Mouse (Mus musculus): ENCODE data around the gene Gm13277.
"Not testable (repeated sequence)": the region's sequence is repeated elsewhere in the genome, so short reads cannot be mapped to it uniquely, and the experiment has no call there.

The Gm13277 gene

DNA sequence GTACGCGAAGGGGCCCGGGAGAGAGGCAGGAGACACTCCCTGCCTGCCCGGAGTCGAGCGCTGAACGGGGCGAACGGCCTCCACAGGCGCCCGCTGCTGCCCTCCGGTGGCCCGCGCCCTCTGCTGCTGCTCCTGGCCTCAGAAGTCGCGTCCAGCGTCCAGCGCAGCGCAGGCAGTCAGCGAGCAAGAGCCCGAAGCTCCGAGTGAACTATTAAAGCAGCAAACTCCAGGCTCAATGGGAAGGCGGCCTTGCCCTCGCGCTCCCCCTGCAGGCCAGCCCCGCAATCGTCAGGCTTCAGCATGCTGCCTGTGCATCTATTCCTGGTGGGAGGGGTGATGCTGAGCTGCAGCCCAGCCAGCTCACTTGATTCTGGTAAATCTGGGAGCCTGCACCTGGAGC lies 3.0 kb upstream of the Gm13277 start, which contains the start of gene Gm13276:
TSS of gene Gm13276 (plus strand) at position 301 of the 400 bp plus-strand sequence.
- not testable (repeated sequence) for DNase-seq (ENCODE audit: low spot score in 2 of 2)

DNA sequence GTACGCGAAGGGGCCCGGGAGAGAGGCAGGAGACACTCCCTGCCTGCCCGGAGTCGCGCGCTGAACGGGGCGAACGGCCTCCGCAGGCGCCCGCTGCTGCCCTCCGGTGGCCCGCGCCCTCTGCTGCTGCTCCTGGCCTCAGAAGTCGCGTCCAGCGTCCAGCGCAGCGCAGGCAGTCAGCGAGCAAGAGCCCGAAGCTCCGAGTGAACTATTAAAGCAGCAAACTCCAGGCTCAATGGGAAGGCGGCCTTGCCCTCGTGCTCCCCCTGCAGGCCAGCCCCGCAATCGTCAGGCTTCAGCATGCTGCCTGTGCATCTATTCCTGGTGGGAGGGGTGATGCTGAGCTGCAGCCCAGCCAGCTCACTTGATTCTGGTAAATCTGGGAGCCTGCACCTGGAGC lies 2.8 kb downstream of the Gm13277 start, which contains the start of gene Gm13278:
TSS of gene Gm13278 (plus strand) at position 301 of the 400 bp plus-strand sequence.
- DNase-seq (ENCODE audit: low spot score in 2 of 2) = not testable (repeated sequence)

DNA sequence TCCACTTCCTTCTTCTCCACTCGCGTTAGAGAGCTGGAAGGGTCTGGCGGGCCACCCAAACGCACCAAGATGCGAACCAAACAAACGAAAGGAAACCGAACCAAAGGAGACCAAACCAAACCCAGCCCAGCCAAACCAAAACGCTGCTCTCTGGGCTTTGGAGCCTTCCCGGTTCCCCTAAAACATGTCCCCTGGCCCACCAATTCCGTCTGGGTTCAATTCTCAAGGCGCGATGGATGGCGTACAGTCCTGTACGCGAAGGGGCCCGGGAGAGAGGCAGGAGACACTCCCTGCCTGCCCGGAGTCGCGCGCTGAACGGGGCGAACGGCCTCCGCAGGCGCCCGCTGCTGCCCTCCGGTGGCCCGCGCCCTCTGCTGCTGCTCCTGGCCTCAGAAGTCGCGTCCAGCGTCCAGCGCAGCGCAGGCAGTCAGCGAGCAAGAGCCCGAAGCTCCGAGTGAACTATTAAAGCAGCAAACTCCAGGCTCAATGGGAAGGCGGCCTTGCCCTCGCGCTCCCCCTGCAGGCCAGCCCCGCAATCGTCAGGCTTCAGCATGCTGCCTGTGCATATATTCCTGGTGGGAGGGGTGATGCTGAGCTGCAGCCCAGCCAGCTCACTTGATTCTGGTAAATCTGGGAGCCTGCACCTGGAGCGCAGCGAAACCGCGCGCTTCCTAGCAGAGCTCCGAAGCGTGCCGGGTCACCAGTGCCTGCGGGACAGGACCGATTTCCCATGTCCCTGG lies 5.7 kb downstream of the Gm13277 start, which contains the start of gene Gm13275:
TSS of gene Gm13275 (plus strand) at position 552 of the 740 bp plus-strand sequence.
- peak; percentile 66 for DNase-seq (ENCODE audit: low spot score in 2 of 2)

DNA sequence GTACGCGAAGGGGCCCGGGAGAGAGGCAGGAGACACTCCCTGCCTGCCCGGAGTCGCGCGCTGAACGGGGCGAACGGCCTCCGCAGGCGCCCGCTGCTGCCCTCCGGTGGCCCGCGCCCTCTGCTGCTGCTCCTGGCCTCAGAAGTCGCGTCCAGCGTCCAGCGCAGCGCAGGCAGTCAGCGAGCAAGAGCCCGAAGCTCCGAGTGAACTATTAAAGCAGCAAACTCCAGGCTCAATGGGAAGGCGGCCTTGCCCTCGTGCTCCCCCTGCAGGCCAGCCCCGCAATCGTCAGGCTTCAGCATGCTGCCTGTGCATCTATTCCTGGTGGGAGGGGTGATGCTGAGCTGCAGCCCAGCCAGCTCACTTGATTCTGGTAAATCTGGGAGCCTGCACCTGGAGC lies 8.7 kb downstream of the Gm13277 start, which contains the start of gene Gm13279:
TSS of gene Gm13279 (plus strand) at position 301 of the 400 bp plus-strand sequence.
- DNase-seq (ENCODE audit: low spot score in 2 of 2) = not testable (repeated sequence)

DNA sequence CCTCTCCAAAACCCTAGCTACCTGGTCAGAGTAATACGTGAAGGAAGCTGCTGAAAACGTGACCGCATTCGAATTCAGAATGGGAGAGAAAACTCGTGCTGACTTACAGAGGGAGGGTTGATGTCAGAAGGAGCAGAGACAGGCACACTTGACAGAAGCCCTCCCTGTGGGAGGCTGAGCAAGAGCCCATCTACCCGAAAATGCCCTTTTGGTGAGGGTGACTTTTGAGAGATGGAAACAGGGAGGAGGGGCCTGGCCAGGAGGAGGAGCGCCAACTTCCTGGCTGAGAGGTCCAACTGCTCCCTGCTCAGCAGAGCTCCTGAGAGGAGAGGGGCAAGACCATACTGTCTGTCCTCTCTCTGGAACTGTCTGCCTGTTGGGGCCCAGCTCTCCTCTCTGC lies 10.9 kb downstream of the Gm13277 start, which contains the start of gene Gm13285:
TSS of gene Gm13285 (plus strand) at position 301 of the 400 bp plus-strand sequence.
- not testable (repeated sequence) for DNase-seq (ENCODE audit: low spot score in 2 of 2)

DNA sequence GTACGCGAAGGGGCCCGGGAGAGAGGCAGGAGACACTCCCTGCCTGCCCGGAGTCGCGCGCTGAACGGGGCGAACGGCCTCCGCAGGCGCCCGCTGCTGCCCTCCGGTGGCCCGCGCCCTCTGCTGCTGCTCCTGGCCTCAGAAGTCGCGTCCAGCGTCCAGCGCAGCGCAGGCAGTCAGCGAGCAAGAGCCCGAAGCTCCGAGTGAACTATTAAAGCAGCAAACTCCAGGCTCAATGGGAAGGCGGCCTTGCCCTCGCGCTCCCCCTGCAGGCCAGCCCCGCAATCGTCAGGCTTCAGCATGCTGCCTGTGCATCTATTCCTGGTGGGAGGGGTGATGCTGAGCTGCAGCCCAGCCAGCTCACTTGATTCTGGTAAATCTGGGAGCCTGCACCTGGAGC lies 14.5 kb downstream of the Gm13277 start, which contains the start of gene Gm13287:
TSS of gene Gm13287 (plus strand) at position 301 of the 400 bp plus-strand sequence.
- DNase-seq (ENCODE audit: low spot score in 2 of 2) = not testable (repeated sequence)

DNA sequence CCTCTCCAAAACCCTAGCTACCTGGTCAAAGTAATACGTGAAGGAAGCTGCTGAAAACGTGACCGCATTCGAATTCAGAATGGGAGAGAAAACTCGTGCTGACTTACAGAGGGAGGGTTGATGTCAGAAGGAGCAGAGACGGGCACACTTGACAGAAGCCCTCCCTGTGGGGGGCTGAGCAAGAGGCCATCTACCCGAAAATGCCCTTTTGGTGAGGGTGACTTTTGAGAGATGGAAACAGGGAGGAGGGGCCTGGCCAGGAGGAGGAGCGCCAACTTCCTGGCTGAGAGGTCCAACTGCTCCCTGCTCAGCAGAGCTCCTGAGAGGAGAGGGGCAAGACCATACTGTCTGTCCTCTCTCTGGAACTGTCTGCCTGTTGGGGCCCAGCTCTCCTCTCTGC lies 16.8 kb downstream of the Gm13277 start, which contains the start of gene Gm13288:
TSS of gene Gm13288 (plus strand) at position 301 of the 400 bp plus-strand sequence.
- not testable (repeated sequence) for DNase-seq (ENCODE audit: low spot score in 2 of 2)

DNA sequence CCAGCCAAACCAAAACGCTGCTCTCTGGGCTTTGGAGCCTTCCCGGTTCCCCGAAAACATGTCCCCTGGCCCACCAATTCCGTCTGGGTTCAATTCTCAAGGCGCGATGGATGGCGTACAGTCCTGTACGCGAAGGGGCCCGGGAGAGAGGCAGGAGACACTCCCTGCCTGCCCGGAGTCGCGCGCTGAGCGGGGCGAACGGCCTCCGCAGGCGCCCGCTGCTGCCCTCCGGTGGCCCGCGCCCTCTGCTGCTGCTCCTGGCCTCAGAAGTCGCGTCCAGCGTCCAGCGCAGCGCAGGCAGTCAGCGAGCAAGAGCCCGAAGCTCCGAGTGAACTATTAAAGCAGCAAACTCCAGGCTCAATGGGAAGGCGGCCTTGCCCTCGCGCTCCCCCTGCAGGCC lies 17.3 kb downstream of the Gm13277 start:
- not testable (repeated sequence) for DNase-seq (ENCODE audit: low spot score in 2 of 2)

DNA sequence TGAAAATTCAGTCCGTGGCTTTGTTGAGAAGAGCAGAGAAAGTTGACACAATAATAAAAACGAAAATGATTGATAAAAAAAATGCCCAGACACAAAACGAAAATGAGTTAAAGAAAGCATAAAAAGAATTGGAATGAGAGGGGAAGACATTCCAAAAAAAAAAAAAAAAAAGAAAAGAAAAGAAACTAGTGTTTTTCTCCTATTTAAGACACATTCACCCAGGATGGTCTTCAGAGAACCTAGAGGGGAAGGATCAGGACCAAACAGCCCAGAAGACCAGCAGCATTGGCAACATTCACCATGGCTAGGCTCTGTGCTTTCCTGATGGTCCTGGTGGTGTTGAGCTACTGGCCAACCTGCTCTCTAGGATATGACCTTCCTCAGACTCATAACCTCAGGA lies 27.5 kb downstream of the Gm13277 start, which contains the start of gene Ifna7:
TSS of gene Ifna7 (plus strand) at position 301 of the 400 bp plus-strand sequence.
- DNase-seq (ENCODE audit: low spot score in 2 of 2) = no peak

DNA sequence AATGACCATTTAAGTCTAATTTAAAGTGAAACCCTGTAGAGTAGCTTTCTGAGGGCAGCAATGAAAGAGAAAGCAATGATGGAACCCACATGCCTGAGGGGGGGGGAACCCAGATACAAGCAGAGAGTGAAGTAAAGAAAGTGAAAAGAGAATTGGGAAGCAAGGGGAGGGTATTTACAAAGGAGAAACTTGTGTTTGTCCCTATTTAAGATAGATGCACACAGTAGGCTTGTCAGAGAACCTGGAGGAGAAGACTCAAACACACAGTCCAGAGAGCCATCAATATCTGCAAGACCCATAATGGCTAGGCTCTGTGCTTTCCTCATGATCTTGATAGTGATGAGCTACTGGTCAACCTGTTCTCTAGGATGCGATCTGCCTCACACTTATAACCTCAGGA lies 31.2 kb downstream of the Gm13277 start, which contains the start of gene Ifna11:
TSS of gene Ifna11 (plus strand) at position 301 of the 400 bp plus-strand sequence.
- DNase-seq (ENCODE audit: low spot score in 2 of 2) = no peak

DNA sequence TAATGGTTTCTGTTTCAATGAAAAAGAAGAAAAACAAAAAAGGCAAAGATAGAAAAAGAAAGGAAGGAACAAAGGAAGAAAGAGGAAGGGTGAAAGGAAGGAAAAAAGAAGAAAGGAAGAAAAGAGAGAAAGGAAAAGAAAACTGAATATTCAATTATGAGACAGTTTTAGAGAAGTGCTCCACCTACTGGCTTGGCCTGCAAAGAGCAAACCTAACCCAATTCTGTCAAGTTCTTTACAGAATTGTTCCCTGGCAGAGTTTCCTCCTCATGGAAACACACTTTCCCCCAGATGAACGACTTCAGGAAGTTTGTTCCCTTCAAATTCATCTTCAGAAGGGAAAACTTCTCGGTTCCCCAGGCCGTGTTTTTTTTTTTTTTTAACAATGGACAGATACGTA lies 34.6 kb downstream of the Gm13277 start:
- DNase-seq (ENCODE audit: low spot score in 2 of 2) = no peak

DNA sequence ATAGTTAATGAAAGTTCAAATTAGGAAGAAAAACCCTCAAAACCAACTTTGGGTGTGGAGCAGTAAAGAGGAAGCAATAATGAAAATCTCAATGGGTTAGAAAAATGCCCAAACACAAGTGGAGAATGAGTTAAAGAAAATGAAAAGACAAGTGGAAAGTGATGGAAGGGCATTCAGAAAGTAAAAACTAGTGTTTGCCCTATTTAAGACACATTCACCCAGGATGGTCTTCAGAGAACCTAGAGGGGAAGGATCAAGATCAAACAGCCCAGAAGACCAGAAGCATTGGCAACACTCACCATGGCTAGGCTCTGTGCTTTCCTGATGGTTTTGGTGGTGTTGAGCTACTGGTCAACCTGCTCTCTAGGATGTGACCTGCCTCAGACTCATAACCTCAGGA lies 38.7 kb downstream of the Gm13277 start, which contains the start of gene Ifna6:
TSS of gene Ifna6 (plus strand) at position 301 of the 400 bp plus-strand sequence.
- DNase-seq (ENCODE audit: low spot score in 2 of 2) = not testable (repeated sequence)

DNA sequence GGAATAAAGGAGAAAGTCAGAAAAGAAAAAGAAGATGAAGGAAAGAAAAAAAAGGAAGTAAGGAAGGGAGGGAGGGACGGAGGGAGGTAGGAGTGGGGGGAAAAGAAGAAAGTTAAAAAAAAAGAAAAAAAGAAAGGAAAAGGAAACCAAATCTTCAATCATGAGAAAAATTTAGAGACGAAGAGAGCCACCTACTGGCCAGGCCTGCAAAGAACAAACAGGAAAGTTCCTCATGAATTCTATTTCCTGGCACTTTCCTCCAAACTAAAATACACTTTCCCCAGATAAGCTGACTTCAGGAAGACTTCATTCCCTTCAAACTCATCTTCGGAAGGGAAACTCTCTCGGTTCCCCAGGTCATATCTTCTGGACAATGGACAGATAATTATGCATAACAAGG lies 42.1 kb downstream of the Gm13277 start:
- peak in 1 of 2 experiments; percentile 18 for DNase-seq (ENCODE audit: low spot score in 2 of 2)

DNA sequence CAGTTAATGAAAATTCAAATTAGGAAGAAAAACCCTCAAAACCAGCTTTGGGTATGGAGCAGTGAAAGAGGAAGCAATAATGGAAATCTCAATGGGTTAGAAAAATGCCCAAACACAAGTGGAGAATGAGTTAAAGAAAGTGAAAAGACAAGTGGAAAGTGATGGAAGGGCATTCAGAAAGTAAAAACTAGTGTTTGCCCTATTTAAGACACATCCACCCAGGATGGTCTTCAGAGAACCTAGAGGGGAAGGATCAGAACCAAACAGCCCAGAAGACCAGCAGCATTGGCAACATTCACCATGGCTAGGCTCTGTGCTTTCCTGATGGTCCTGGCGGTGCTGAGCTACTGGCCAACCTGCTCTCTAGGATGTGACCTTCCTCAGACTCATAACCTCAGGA lies 46.8 kb downstream of the Gm13277 start, which contains the start of gene Ifna5:
TSS of gene Ifna5 (plus strand) at position 301 of the 400 bp plus-strand sequence.
- DNase-seq (ENCODE audit: low spot score in 2 of 2) = not testable (repeated sequence)
